Comparison of ENCODE assay signal across 21 mouse cellular contexts in the genomic region with DNA sequence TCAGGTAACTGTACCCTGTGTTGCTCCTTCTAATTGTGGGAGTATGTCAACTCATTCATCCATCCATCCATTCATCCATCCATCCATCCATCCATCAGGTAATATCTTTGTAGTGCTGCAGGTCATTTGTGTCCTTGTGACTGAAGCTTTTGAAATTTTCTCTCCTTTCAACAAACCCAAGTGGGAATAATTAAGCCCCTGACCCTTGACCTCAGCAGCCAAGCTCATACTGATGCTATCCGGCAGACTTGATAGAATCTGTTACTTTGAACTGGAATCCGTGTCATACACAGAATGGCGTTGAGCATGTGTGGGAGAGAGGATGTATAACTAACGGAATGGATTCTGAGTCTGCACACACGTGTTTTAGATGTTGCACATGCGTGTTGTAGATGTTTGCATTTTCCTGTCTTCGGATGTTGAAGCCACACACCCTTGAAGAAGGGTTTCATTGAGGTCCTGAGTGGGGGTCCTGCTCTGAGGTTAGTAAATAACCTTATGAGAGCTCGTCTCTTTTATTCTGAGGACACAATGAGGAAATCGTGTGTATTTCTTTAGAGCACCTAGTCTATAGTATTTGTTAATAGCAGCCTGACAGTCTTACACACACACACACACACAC.
"Had no signal": no experiment of that assay in that cellular context is flagged by ENCODE, and none has a peak within 500 bp of the region (broad histone marks: within the 10 kb centered on the region; RNA-seq: fewer than 3 reads in every experiment).

No protein-coding gene starts in this region.

- H3K4me2 ChIP-seq: limb, embryonic 12.5 days; limb, embryonic 15.5 days; liver, embryonic 12.5 days; liver, embryonic 15.5 days; midbrain, embryonic 13.5 days; neural tube, embryonic 12.5 days; neural tube, embryonic 15.5 days had no signal

- H3K9me3 ChIP-seq: limb, embryonic 12.5 days; limb, embryonic 15.5 days; liver, embryonic 12.5 days; liver, embryonic 15.5 days; midbrain, embryonic 13.5 days; neural tube, embryonic 12.5 days; neural tube, embryonic 15.5 days had no signal

- H3K27ac ChIP-seq: limb, embryonic 12.5 days; limb, embryonic 15.5 days; liver, embryonic 12.5 days; liver, embryonic 15.5 days; macrophage; midbrain, embryonic 13.5 days; neural tube, embryonic 12.5 days; neural tube, embryonic 15.5 days; stomach, postnatal 0 days had no signal

- H3K27me3 ChIP-seq: limb, embryonic 12.5 days; limb, embryonic 15.5 days had no signal

- ATAC-seq: intestine, postnatal 0 days; liver, embryonic 12.5 days; midbrain, embryonic 13.5 days had no signal

- DNase-seq: kidney, adult 2 months; kidney, postnatal 4 days; left cerebral cortex, postnatal 4 days; lung, adult 18-20 months; lung, postnatal 14 days; right cerebral cortex, adult 18-20 months; right cerebral cortex, postnatal 14 days; right cerebral cortex, postnatal 4 days; thymus, adult 2 months; thymus, postnatal 14 days; thymus, postnatal 4 days had no signal

- H3K36me3 ChIP-seq: limb, embryonic 12.5 days; limb, embryonic 15.5 days; liver, embryonic 12.5 days; liver, embryonic 15.5 days; midbrain, embryonic 13.5 days; neural tube, embryonic 12.5 days; neural tube, embryonic 15.5 days had no signal

- H3K4me3 ChIP-seq: limb, embryonic 12.5 days; limb, embryonic 15.5 days; liver, embryonic 12.5 days; liver, embryonic 15.5 days; midbrain, embryonic 13.5 days; neural tube, embryonic 12.5 days; neural tube, embryonic 15.5 days had no signal

- H3K9ac ChIP-seq: limb, embryonic 12.5 days; limb, embryonic 15.5 days; liver, embryonic 12.5 days; liver, embryonic 15.5 days; midbrain, embryonic 13.5 days; neural tube, embryonic 12.5 days; neural tube, embryonic 15.5 days had no signal
